Mouse (Mus musculus): Measurements from ENCODE around the gene Yipf1. TPM values are rescaled to one million over a fixed set of nuclear protein-coding genes. Genes with fewer than 3 reads are reported as not detected.
"Not testable (repeated sequence)": the region's sequence is repeated elsewhere in the genome, so short reads cannot be mapped to it uniquely, and the experiment has no call there.

Gene Yipf1
- polyA plus RNA-seq, 1 experiment from 2014 or later = 52.2 TPM

DNA sequence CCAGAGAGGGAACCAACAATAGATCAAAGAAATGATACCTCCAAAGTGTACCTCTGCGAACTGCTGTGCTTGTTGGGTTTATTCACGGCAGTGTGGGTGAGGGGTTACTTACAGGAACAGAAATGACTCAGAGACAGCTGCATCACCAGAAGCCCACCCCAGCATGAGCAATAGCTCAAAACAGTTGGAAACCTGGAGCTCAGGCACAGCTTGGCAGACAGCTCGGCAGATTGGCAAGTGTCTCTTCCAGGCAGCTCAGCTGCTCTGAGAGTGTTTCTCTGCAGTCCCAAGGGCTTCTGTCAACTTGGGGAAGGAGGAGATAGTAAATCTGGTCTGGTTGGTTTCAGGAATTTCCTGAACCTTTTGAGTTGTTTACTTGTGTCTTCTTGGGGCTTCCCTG is 44.3 kb downstream of the Yipf1 start:
- Histone ChIP-seq H3K4me3 (ENCODE audit: low read depth, low read length) (no peak overlapping the region), H3K9ac (ENCODE audit: low read depth, low read length) (no peak overlapping the region), H3K4me1 (ENCODE audit: control insufficient read depth, insufficient read depth, low read length) (no peaks in the 10 kb centered on the region), H3K4me2 (ENCODE audit: low read length) (no peak overlapping the region), H3K27me3 (ENCODE audit: control insufficient read depth, insufficient read depth, low read depth, low read length) (no peaks in the 10 kb centered on the region), H3K9me3 (replicated peaks; ENCODE audit: control insufficient read depth, low read length, poor library complexity, severe bottlenecking) (no peaks in the 10 kb centered on the region), H3K27ac (ENCODE audit: low read length) (no peak overlapping the region), H3K36me3 (ENCODE audit: control insufficient read depth, insufficient read depth, low read length) (no peaks in the 10 kb centered on the region; the same call in none of the 2 replicates)
- ATAC-seq = no peak
- WGBS = 87% methylated on average over 3 of the region's 3 CpGs

DNA sequence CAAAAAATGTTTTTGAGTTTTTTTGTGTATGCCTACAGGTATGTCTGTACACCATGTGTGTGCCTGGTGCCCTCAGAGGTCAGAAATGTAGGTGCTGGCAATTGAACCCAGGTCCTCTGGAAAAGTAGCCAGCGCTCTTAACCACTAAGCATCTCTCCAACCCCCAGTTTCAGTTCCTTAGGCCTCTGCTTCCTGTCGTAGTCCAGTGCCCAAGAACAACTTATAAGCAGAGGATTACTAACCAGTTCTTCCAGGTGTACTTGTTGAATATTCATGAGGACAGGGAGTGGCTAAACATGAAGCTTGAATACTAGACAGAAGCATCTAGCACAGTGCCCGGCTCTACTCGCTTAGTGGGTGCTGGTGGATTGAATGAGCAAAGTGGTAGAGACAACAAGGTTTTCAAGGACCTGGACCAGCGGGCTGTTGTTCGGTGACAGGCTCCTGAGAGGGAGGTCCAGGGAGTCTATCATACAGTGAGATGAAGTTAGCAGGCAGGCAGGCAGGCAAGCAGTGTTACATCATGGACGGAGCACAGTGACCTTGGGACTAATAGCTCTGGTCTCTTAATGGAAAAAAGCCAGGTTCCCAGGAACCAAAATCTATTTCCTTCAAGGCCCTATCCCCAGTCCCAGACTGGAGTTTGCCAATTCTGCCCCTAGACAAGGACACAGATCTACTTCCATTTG is 46.4 kb downstream of the Yipf1 start:
- Histone ChIP-seq H3K36me3 (ENCODE audit: control insufficient read depth, insufficient read depth, low read length) (no peaks in the 10 kb centered on the region; the same call in 1 of the 2 replicates), H3K4me2 (ENCODE audit: low read length) (no peak overlapping the region), H3K9me3 (replicated peaks; ENCODE audit: control insufficient read depth, low read length, poor library complexity, severe bottlenecking) (no peaks in the 10 kb centered on the region), H3K27me3 (ENCODE audit: control insufficient read depth, insufficient read depth, low read depth, low read length) (no peaks in the 10 kb centered on the region), H3K9ac (ENCODE audit: low read depth, low read length) (no peak overlapping the region), H3K27ac (ENCODE audit: low read length) (no peak overlapping the region), H3K4me3 (ENCODE audit: low read depth, low read length) (no peak overlapping the region), H3K4me1 (ENCODE audit: control insufficient read depth, insufficient read depth, low read length) (no peaks in the 10 kb centered on the region)
- 87% methylated on average over 7 of the region's 7 CpGs for WGBS
- ATAC-seq = no peak

DNA sequence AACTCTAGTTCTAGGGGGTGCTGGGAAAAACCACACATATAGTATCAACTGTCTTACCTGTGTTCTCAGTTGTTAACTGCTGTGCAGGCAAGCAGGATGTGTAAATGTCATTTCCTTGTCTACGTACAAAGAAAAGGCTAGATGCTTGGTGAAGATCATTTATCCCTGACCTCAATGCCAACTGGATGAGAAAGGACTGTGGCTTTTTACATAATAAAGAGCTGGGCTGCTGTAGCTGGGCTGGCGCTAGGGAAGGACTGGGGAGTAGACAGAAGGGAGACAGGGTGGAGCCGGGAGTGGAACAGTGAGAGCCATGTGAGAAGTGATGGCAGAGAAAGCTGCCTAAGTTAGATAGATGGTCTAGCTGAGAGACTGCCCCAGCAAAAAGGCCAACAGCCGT is 48.6 kb downstream of the Yipf1 start:
- H3K4me3 ChIP-seq (ENCODE audit: low read depth, low read length) = no peak overlapping the region
- no peak overlapping the region for H3K9ac ChIP-seq (ENCODE audit: low read depth, low read length)
- H3K36me3 ChIP-seq (ENCODE audit: control insufficient read depth, insufficient read depth, low read length) = no peaks in the 10 kb centered on the region; the same call in 1 of the 2 replicates
- H3K27me3 ChIP-seq (ENCODE audit: control insufficient read depth, insufficient read depth, low read depth, low read length) = no peaks in the 10 kb centered on the region
- H3K27ac ChIP-seq (ENCODE audit: low read length) = no peak overlapping the region
- WGBS = 54% methylated on average over 4 of the region's 4 CpGs
- no peaks in the 10 kb centered on the region for H3K4me1 ChIP-seq (ENCODE audit: control insufficient read depth, insufficient read depth, low read length)
- no peak overlapping the region for H3K4me2 ChIP-seq (ENCODE audit: low read length)
- H3K9me3 ChIP-seq (replicated peaks; ENCODE audit: control insufficient read depth, low read length, poor library complexity, severe bottlenecking) = no peaks in the 10 kb centered on the region
- no peak for ATAC-seq

DNA sequence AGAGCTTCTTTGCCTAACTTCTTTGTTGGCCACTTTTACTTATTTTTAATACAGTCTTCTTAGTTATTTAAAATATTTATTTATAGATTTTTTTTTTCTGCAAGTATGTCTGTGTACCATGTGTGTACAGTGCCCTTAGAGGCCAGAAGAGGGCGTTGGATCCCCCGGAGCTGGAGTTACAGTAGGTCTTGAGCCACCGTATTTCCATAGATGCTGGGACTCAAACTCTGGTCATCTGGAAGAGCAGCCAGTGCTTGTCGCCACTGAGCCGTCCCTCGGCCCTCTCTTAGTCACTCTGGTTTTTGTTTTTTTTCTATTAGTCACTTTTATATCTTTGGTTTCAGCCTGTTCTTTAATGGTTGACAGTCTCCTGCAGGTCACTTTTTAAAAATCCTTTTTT is 49.4 kb downstream of the Yipf1 start:
- ATAC-seq = no peak
- Histone ChIP-seq H3K9me3 (replicated peaks; ENCODE audit: control insufficient read depth, low read length, poor library complexity, severe bottlenecking) (no peaks in the 10 kb centered on the region), H3K4me1 (ENCODE audit: control insufficient read depth, insufficient read depth, low read length) (peaks cover 4% of the 10 kb centered on the region), H3K4me2 (ENCODE audit: low read length) (no peak overlapping the region), H3K36me3 (ENCODE audit: control insufficient read depth, insufficient read depth, low read length) (no peaks in the 10 kb centered on the region; the same call in 1 of the 2 replicates), H3K27ac (ENCODE audit: low read length) (no peak overlapping the region), H3K9ac (ENCODE audit: low read depth, low read length) (no peak overlapping the region), H3K4me3 (ENCODE audit: low read depth, low read length) (no peak overlapping the region), H3K27me3 (ENCODE audit: control insufficient read depth, insufficient read depth, low read depth, low read length) (no peaks in the 10 kb centered on the region)
- 85% methylated on average over 6 of the region's 6 CpGs for WGBS

DNA sequence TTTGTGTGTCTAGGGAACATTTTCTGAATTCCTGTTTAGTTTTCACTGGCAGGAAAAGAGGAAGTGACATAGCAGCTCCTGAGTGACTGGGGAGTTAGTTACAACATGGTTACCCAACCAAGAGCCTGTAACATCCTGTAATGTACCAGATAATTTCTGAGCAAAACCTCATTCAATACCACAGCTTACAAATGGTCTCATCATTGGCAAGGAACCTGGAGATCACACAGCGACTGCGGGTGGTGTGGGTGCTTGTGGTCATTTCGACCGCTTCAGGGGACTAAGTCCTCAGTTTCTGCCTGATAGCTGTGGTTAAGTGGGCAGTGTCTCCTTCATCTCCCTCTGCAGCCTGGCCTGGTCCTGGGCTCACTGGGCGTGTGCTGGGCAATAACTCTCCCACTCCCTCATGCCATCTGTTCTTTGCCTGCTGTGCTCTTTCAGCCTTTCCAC is 50.1 kb downstream of the Yipf1 start:
- 91% methylated on average over 5 of the region's 5 CpGs for WGBS

DNA sequence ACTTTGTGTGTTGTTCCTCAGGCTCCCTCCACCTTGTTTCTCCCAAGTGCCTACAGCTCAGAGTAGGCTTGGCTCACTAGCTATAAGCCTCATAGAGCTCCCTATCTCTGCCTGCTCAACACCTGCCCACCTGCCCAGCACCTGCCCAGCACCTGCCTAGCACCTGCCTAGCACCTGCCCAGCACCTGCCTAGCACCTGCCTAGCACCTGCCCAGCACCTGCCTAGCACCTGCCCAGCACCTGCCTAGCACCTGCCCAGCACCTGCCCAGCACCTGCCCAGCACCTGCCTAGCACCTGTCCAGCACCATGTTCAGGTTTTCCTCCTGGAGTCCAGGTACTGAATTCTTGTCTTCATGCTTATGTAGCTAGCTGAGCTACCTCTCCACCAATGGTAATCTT is 52.2 kb downstream of the Yipf1 start:
- not testable (repeated sequence) for H3K9ac ChIP-seq (ENCODE audit: low read depth, low read length); H3K9me3 ChIP-seq (replicated peaks; ENCODE audit: control insufficient read depth, low read length, poor library complexity, severe bottlenecking); H3K4me1 ChIP-seq (ENCODE audit: control insufficient read depth, insufficient read depth, low read length); H3K36me3 ChIP-seq (ENCODE audit: control insufficient read depth, insufficient read depth, low read length); H3K4me2 ChIP-seq (ENCODE audit: low read length); H3K27ac ChIP-seq (ENCODE audit: low read length); H3K27me3 ChIP-seq (ENCODE audit: control insufficient read depth, insufficient read depth, low read depth, low read length); H3K4me3 ChIP-seq (ENCODE audit: low read depth, low read length); ATAC-seq

More for the DNA sequence above, 50.1 kb downstream of the Yipf1 start:
- Histone ChIP-seq H3K36me3 (ENCODE audit: control insufficient read depth, insufficient read depth, low read length) (no peaks in the 10 kb centered on the region), H3K27ac (ENCODE audit: low read length) (no peak overlapping the region), H3K27me3 (ENCODE audit: control insufficient read depth, insufficient read depth, low read depth, low read length) (no peaks in the 10 kb centered on the region), H3K9ac (ENCODE audit: low read depth, low read length) (no peak overlapping the region), H3K4me3 (ENCODE audit: low read depth, low read length) (no peak overlapping the region), H3K4me2 (ENCODE audit: low read length) (no peak overlapping the region), H3K4me1 (ENCODE audit: control insufficient read depth, insufficient read depth, low read length) (peaks cover 8% of the 10 kb centered on the region), H3K9me3 (replicated peaks; ENCODE audit: control insufficient read depth, low read length, poor library complexity, severe bottlenecking) (no peaks in the 10 kb centered on the region)
- no peak for ATAC-seq

DNA sequence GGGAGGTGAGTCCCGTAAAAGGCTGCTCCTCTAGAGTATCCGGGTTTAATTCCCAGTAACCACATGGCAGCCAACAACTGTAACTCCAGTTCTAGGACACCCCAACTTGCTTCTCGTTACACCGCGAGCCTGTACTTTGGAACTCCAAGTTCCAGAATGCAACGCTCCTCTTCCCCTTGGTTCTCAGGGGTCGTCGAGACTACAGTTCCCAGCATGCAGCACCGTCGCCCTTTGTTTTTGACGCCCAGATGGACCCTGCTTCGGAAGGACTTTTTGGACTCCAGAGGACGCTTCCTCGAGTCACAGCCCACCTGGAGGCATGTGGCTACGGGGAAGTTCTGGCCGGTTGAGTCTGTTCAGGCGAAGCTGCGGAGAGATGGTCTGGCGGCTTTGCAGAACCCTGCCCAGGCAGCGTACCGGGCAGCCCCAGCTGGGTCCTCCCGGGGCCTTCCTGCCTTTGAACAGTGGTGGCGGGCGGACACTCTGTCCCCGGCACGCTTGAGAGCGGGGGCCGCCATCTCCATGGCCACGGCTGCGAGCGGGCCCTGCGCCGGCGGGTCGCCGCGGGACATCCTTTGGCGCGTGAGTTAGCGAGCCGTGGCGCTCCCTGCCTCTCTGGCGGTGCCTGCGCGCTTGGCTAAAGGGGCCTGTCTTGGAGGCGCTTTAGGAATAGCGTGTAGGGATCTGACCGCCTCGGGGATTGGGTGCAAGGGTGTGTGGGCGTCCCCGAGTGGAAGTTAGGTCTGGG is 53.6 kb downstream of the Yipf1 start, which contains the start of gene Ndc1:
Gene Ndc1, plus strand, starts transcription at position 218 of the 748 bp plus-strand sequence.
- H3K4me1 ChIP-seq (ENCODE audit: control insufficient read depth, insufficient read depth, low read length) = peaks cover 8% of the 10 kb centered on the region
- no peaks in the 10 kb centered on the region for H3K9me3 ChIP-seq (replicated peaks; ENCODE audit: control insufficient read depth, low read length, poor library complexity, severe bottlenecking)
- WGBS = under 1% methylated on average over 49 of the region's 51 CpGs
- no peaks in the 10 kb centered on the region for H3K27me3 ChIP-seq (ENCODE audit: control insufficient read depth, insufficient read depth, low read depth, low read length)
- H3K27ac ChIP-seq (ENCODE audit: low read length) = peak within 1 kb of the TSS; percentile 94
- H3K4me3 ChIP-seq (ENCODE audit: low read depth, low read length) = peak within 1 kb of the TSS; percentile 89
- no peaks in the 10 kb centered on the region for H3K36me3 ChIP-seq (ENCODE audit: control insufficient read depth, insufficient read depth, low read length)
- peak within 1 kb of the TSS; percentile 93 for H3K9ac ChIP-seq (ENCODE audit: low read depth, low read length)
- peak; percentile 98 for ATAC-seq
- peak within 1 kb of the TSS; percentile 79 for H3K4me2 ChIP-seq (ENCODE audit: low read length)

DNA sequence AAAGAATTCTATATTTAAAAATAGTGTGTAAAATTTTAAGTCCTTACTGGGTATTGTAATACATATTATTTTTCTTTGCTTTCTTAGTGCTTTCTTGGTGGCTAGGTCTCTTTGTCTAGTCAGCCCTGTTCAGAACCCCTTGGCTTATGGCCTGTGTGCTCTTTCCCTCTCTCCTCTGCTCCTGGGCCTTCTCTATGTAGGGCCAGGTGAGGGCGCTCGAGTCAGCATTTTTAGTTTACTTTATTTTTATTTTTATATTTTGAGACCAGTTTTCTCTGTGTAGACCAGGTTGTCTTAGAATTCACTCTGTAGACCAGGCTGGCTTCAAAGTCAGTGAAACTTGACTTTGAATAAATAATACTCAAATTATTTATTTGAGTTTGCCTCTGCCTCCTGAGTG is 58.1 kb downstream of the Yipf1 start:
- Histone ChIP-seq H3K4me3 (ENCODE audit: low read depth, low read length) (no peak overlapping the region), H3K9me3 (replicated peaks; ENCODE audit: control insufficient read depth, low read length, poor library complexity, severe bottlenecking) (no peaks in the 10 kb centered on the region), H3K27me3 (ENCODE audit: control insufficient read depth, insufficient read depth, low read depth, low read length) (no peaks in the 10 kb centered on the region), H3K36me3 (ENCODE audit: control insufficient read depth, insufficient read depth, low read length) (peaks cover 9% of the 10 kb centered on the region; the same call in 1 of the 2 replicates), H3K4me1 (ENCODE audit: control insufficient read depth, insufficient read depth, low read length) (peaks cover 8% of the 10 kb centered on the region), H3K4me2 (ENCODE audit: low read length) (no peak overlapping the region), H3K9ac (ENCODE audit: low read depth, low read length) (no peak overlapping the region), H3K27ac (ENCODE audit: low read length) (no peak overlapping the region)
- no peak for ATAC-seq
- 89% methylated on average over 2 of the region's 2 CpGs for WGBS

DNA sequence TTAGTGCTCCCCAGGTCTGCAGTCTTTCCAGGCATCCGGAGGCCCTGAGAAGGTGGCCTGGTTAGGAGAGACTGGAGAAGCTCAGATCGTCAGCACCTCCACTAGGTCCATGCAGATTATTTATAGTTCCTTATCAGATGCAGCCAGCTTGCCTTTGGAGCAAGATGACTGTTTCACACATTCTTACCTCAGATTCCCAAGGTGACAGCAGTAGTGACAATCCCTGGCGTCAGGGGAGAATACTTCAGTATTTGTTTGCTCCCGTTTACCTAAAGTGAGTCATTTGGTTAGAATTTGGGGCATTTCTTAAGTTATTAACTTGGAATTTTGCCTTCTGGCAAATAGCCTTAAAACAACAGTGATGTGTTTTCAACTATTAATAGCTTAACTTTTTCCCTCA is 60.5 kb downstream of the Yipf1 start:
- H3K9ac ChIP-seq (ENCODE audit: low read depth, low read length) = no peak overlapping the region
- no peaks in the 10 kb centered on the region for H3K27me3 ChIP-seq (ENCODE audit: control insufficient read depth, insufficient read depth, low read depth, low read length)
- no peaks in the 10 kb centered on the region for H3K9me3 ChIP-seq (replicated peaks; ENCODE audit: control insufficient read depth, low read length, poor library complexity, severe bottlenecking)
- no peak overlapping the region for H3K4me2 ChIP-seq (ENCODE audit: low read length)
- H3K36me3 ChIP-seq (ENCODE audit: control insufficient read depth, insufficient read depth, low read length) = peaks cover 9% of the 10 kb centered on the region; the same call in 1 of the 2 replicates
- H3K27ac ChIP-seq (ENCODE audit: low read length) = no peak overlapping the region
- H3K4me3 ChIP-seq (ENCODE audit: low read depth, low read length) = no peak overlapping the region
- ATAC-seq = no peak
- 91% methylated on average over 4 of the region's 4 CpGs for WGBS
- H3K4me1 ChIP-seq (ENCODE audit: control insufficient read depth, insufficient read depth, low read length) = no peaks in the 10 kb centered on the region
